Mouse (Mus musculus): ENCODE measurements around the gene Slc25a4. TPM values are rescaled to one million over a fixed set of nuclear protein-coding genes. Genes with fewer than 3 reads are reported as not detected.
"Not testable (repeated sequence)": the region's sequence is repeated elsewhere in the genome, so short reads cannot be mapped to it uniquely, and the experiment has no call there.

The Slc25a4 gene
- 504 and 541 TPM in 2 replicates for polyA plus RNA-seq (2016; fragmentation: Nextera tagmentation; extraction: Ambion mirVana)

DNA sequence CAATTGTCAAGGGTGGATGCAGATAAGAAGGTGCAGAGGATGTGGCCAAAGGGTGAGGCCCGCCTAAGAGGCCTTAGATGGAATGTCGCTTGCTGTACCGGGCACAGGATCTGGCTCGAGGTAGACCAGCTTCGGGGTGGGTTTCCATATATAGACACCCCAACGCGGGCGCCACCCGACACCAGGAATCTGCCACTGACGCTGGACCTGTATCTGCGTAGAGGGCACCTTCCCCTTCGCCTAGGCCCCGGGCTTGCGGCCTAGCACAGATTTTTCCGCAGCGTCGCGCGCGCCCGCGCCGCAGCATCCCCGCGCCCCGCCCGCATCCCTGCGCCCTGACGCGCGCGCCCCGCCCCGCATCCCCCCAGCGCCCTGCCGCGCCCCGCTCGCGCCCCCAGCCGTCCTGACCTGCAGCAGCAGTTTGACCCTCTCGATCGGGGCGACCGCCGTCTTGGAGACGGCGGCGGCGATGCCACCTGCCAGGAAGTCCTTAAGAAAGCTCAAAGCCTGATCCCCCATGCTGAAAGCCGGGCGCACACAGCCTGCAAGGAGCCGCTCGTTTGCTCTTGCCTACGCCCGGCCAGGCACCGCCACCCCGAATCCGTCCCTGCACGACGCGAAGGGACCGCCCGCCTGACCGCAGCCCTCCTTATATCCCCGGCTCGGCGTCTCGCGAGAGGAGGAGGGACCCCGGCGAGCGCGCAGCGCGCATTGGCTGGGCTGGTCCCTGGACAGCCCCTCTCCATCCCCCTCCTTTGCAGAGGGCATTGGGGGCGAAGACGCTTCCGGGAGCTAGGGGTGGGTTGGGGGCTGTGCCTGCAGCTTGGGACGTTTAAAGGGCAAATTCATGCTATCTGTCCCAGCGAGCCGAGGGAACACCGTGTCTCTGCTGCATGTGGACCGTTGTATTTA is at the start of gene Slc25a4:
Slc25a4 (minus strand) TSS at position 881 of the 912 bp plus-strand sequence.
- under 1% methylated on average over 83 of the region's 84 CpGs for WGBS
- H3K36me3 ChIP-seq: peaks cover 38% of the 10 kb centered on the region
- H3K4me3 ChIP-seq: peak within 1 kb of the TSS; percentile 86

DNA sequence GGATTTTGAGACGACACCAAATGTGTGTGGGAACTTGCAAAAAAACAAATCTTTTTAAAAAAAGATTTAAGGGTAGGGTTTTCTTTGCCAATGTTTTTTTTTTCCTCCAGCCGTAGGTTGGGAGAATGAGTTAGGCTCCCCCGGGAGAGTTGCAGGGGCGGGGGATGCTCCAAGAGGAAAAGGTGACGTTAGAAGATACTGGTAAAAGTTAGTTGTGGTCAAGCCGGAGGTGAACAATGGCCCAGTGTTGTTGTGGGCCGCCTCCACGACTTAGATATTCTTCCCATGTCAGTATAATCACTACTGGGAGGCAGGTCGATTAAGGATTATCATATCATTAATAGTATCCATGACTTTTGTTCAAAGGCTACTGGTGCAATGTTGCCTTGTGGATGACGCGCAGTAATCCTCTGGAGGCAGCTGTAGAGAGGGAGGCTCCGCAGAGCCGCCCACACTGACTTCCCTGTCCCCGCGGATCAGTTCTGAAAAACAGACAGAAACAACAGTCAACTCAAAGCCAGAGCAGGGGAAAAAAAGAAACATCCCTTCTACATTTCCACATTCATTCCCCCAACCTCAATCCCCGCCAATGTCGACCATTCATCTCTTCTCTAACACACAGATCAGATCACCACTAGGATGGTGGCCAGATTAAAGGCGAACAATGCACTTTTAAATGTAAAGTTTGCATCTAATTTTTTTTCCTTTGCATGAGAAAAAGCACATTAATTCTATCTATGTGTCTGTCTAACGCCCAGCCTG is 47.0 kb upstream of the Slc25a4 start:
- WGBS: 28% methylated on average over 19 of the region's 19 CpGs
- Histone ChIP-seq H3K9me3 (0 out of 2 replicates have a peak, but pooled peaks cover 3% of the 10 kb centered on the region), H3K4me1 (replicated peaks) (peaks cover 7% of the 10 kb centered on the region), H3K27ac (no peak overlapping the region), H3K4me3 (no peak overlapping the region), H3K27me3 (ENCODE audit: insufficient read depth, poor library complexity, severe bottlenecking) (peaks cover 51% of the 10 kb centered on the region), H3K36me3 (no peaks in the 10 kb centered on the region)
- DNase-seq (ENCODE audit: low spot score): no peak

More for the DNA sequence above, at the start of gene Slc25a4:
- peaks cover 33% of the 10 kb centered on the region for H3K27me3 ChIP-seq (ENCODE audit: insufficient read depth, poor library complexity, severe bottlenecking)
- peak within 1 kb of the TSS; percentile 97 for H3K27ac ChIP-seq
- peak; percentile 98 for DNase-seq (ENCODE audit: low spot score)
- H3K4me1 ChIP-seq (replicated peaks): peaks cover 42% of the 10 kb centered on the region
- no peaks in the 10 kb centered on the region for H3K9me3 ChIP-seq

DNA sequence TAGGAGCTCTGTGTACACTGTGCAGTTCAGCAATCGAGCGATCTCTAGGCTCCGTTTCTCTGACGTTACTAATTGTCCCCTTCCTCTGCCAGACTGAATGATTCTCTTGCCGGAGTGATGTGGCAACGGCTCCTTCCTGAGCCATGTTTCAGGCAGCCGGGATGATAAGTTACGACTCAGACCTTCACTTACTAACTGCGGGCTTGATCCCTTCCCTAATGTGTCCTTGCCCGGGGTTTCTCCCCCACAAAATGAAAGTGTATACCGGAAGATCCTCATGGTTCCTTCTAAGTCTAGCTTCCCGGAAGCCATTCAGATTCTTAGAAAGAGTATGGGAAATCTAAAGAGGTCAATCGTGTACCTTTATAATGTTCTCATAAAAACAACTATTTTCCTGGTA is 41.4 kb upstream of the Slc25a4 start:
- Histone ChIP-seq H3K27me3 (ENCODE audit: insufficient read depth, poor library complexity, severe bottlenecking) (peaks cover 76% of the 10 kb centered on the region), H3K27ac (no peak overlapping the region), H3K36me3 (no peaks in the 10 kb centered on the region), H3K4me1 (replicated peaks) (peaks cover 4% of the 10 kb centered on the region; the same call in 1 of the 2 replicates), H3K4me3 (no peak overlapping the region), H3K9me3 (peaks cover 8% of the 10 kb centered on the region; the same call in 1 of the 2 replicates)
- DNase-seq (ENCODE audit: low spot score): no peak
- 83% methylated on average over 13 of the region's 13 CpGs for WGBS

DNA sequence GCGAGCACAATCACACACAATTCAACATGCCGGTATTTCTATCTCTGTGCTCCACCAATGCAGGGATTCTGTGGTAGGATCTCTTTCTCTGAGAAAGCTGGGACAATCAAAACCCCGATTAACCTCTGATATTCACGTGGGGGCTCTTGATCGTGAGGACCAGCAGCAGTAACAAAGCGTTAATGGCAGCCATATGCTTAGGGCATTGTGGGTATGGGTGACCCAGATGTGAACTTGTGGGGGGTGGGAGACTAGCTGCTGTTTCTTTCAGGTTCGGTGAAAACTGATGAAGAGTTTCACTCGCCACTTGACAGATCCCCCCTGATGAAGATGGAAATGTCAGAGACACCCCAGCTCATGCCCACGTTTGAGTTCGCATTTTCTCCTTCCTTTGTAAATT is 40.5 kb upstream of the Slc25a4 start:
- Histone ChIP-seq H3K4me3 (no peak overlapping the region), H3K9me3 (peaks cover 8% of the 10 kb centered on the region; the same call in 1 of the 2 replicates), H3K27ac (no peak overlapping the region), H3K36me3 (no peaks in the 10 kb centered on the region), H3K4me1 (replicated peaks) (peaks cover 9% of the 10 kb centered on the region), H3K27me3 (ENCODE audit: insufficient read depth, poor library complexity, severe bottlenecking) (peaks cover 79% of the 10 kb centered on the region)
- 43% methylated on average over 10 of the region's 10 CpGs for WGBS
- peak; percentile 29 for DNase-seq (ENCODE audit: low spot score)

DNA sequence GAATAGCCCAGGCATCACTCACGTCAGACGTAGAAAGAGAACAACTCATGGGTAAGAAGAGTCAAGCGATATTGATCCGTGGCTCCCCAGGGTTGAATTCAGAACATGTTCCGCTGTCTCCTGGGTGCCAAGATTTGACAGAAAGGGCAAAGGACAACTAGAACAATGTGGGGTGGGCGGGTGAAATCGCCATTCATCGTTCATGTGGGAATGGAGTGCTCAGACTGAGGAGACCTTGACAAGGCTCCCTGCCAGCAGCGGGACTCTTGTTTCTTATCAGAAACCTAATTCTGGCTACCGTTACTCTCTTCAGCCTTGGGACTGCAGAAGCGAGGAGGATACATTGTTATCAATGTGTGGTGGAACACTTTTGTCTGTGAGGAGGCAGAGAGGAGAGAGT is 35.3 kb upstream of the Slc25a4 start:
- peak overlapping the region; percentile 11; the same call in 1 of the 2 replicates for H3K4me3 ChIP-seq
- WGBS: 16% methylated on average over 11 of the region's 11 CpGs

DNA sequence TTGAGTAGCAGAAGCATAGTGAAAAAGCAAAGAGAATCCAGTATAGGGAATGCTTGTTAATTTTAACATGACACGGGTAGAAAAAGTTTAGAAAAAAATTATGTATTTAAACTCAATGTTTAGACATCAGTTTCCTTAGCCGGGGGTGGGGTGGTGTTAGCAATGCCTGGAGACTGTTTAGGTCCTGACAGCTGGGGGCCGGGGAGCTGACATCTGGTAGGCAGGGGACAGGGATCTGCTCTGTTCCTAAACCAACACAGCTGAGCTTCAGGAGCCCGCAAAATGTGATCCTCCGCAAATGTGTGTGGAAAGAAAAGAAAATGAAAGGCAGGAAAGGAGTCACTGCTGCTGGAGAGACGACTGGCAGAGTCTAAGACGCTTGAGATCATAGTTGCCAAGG is 31.9 kb upstream of the Slc25a4 start:
- peak; percentile 15 for DNase-seq (ENCODE audit: low spot score)
- no peak overlapping the region for H3K27ac ChIP-seq
- 35% methylated on average over 7 of the region's 7 CpGs for WGBS
- peaks cover 80% of the 10 kb centered on the region for H3K27me3 ChIP-seq (ENCODE audit: insufficient read depth, poor library complexity, severe bottlenecking)
- no peaks in the 10 kb centered on the region for H3K36me3 ChIP-seq
- H3K4me1 ChIP-seq (replicated peaks): peaks cover 16% of the 10 kb centered on the region
- H3K4me3 ChIP-seq: no peak overlapping the region
- no peaks in the 10 kb centered on the region for H3K9me3 ChIP-seq

More for the DNA sequence above, 35.3 kb upstream of the Slc25a4 start:
- H3K4me1 ChIP-seq (replicated peaks): peaks cover 20% of the 10 kb centered on the region
- no peak overlapping the region for H3K27ac ChIP-seq
- no peaks in the 10 kb centered on the region for H3K36me3 ChIP-seq
- peak; percentile 78 for DNase-seq (ENCODE audit: low spot score)
- H3K27me3 ChIP-seq (ENCODE audit: insufficient read depth, poor library complexity, severe bottlenecking): peaks cover 88% of the 10 kb centered on the region
- H3K9me3 ChIP-seq: peaks cover 8% of the 10 kb centered on the region; the same call in 1 of the 2 replicates

DNA sequence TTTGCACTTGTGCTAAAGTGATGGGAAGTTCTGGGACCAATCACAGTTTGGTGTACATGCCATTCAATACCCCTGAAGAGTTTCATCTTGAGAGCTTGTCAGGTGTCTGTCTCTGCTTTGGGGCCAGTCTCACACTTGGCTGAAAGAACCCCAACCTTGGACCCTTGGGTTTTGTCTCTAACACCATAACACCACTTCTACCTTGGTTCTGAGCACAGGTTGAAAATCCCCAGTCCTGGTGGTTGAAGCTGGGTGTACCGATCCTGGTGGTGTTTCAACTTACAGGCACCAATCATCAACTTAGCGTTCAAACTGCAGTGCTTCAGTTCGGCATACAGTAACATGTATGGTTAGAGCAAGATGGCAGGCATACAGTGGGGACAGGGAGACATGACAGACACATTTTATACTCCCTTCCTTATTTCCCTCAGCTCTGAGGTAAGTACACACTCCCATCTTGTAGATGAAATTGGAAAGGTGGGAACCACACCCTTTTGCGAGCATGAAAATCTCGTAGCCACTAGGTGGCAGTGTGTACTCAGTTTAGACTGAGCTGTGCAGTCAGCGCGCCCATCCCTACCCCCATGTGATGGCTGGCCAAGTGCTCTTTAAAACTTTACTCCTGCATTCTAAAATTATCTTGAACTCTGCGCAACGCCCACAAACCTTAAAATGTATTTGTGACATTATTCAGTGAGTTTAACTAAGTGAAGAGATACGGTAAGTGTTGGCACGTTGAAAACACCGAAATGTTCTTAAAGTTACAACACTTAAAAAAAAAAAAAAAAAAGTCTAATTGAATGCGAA is 30.7 kb upstream of the Slc25a4 start:
- Histone ChIP-seq H3K27ac (no peak overlapping the region), H3K27me3 (ENCODE audit: insufficient read depth, poor library complexity, severe bottlenecking) (peaks cover 74% of the 10 kb centered on the region), H3K9me3 (no peaks in the 10 kb centered on the region), H3K36me3 (no peaks in the 10 kb centered on the region), H3K4me3 (no peak overlapping the region), H3K4me1 (replicated peaks) (peaks cover 13% of the 10 kb centered on the region)
- 35% methylated on average over 13 of the region's 13 CpGs for WGBS
- DNase-seq (ENCODE audit: low spot score): peak; percentile 76

DNA sequence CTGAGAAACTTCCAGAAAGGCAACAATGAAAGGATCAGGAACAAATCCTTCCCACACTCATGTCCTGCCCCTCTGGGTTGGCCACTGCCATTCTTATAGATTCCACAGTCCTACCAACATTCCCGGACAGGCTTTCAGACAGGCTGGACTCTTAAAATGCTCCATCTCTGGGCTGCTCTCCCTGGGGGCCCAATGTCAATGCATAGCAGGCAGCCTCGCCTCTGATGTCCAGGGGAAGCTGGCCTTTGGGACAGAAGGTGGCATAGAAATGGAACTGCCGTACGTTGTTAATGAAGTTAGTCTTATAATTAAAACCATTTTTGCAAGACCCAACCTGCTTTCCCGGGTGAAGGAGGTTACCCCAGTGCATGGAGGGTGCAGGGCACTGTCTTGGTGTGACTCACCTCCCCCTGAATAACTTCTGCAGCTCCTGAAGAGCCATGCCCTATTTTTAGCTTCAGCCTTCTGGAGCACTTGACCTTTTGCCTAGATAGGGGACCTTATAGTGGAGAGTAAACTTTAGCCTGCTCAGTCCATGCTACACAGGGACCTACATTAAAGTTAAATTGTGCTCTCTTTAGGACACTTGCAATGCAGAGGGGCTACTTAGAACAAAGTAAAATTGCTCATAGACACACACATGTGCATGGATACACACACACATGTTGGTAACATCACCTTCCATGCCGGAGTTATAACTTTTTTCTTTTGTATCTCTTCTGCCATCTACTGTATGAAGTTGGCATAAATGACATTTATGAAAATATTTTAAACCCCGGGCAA is 25.5 kb upstream of the Slc25a4 start:
- no peak for DNase-seq (ENCODE audit: low spot score)
- Histone ChIP-seq H3K27ac (no peak overlapping the region), H3K9me3 (no peaks in the 10 kb centered on the region), H3K36me3 (no peaks in the 10 kb centered on the region), H3K4me1 (replicated peaks) (0 out of 2 replicates have a peak, but pooled peaks cover 4% of the 10 kb centered on the region), H3K4me3 (no peak overlapping the region), H3K27me3 (ENCODE audit: insufficient read depth, poor library complexity, severe bottlenecking) (peaks cover 46% of the 10 kb centered on the region)
- WGBS: 69% methylated on average over 7 of the region's 7 CpGs

DNA sequence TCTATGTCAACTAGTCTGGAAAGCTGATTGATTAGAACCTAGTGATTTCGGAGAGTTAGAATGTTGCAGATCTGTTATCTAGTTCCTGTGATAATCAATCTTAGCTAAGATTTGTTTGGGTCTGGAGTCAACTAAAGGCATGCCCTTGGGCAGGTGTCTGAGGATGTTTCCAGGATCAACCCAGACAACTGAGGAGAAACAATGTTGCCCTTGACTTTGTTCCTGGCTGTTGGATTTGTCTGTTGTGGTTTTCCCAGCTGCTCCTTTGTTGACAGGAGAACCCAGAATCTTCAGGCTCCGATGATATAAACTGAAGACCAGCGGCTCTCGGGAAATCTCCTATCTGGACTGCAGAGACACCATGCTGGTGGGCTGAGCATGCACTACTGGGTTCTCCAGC is 23.7 kb upstream of the Slc25a4 start:
- no peak for DNase-seq (ENCODE audit: low spot score)
- no peak overlapping the region for H3K4me3 ChIP-seq
- no peak overlapping the region for H3K27ac ChIP-seq
- H3K9me3 ChIP-seq: no peaks in the 10 kb centered on the region
- no peaks in the 10 kb centered on the region for H3K36me3 ChIP-seq
- 85% methylated on average over 4 of the region's 4 CpGs for WGBS
- 0 out of 2 replicates have a peak, but pooled peaks cover 4% of the 10 kb centered on the region for H3K4me1 ChIP-seq (replicated peaks)
- H3K27me3 ChIP-seq (ENCODE audit: insufficient read depth, poor library complexity, severe bottlenecking): peaks cover 27% of the 10 kb centered on the region

DNA sequence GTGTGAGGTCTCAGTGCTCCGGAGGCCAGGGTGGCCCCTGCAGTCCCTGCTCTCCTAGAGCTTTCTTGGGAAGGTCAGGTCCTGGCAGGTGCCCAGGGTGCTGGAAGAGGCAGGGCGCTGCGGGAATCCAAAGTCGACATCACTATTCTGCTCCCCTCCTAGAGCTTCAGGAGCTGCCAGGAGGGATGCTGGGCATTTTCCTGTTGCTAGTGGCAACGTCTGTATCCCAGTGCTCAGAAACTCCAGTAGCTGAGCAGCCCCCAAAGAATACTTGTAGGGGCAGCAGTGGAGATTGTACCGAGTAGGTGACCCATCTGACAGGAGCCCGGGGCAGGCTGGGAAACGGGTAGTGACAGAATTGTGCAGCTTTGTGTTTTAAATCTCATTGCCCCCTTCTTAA is 21.7 kb upstream of the Slc25a4 start:
- Histone ChIP-seq H3K4me1 (replicated peaks) (0 out of 2 replicates have a peak, but pooled peaks cover 4% of the 10 kb centered on the region), H3K27ac (no peak overlapping the region), H3K4me3 (no peak overlapping the region), H3K9me3 (no peaks in the 10 kb centered on the region), H3K36me3 (no peaks in the 10 kb centered on the region), H3K27me3 (ENCODE audit: insufficient read depth, poor library complexity, severe bottlenecking) (peaks cover 15% of the 10 kb centered on the region)
- no peak for DNase-seq (ENCODE audit: low spot score)
- 60% methylated on average over 8 of the region's 8 CpGs for WGBS

DNA sequence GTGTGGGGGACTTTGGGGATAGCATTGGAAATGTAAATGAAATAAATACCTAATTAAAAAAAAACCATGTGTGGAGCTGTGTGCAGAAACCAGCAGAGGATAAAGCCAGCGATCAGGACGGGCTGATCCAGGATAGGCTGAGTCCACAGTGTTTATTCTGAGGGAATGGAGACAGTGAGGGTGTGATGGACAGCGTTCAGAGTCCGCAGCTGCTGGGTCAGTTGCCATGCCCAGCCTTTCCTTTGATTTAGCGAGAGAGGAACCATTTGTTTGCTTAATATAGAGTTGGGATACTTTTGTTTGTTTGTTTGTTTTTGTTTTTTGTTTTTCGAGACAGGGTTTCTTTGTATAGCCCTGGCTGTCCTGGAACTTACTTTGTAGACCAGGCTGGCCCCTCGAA is 20.9 kb upstream of the Slc25a4 start:
- 89% methylated on average over 7 of the region's 7 CpGs for WGBS
- H3K27me3 ChIP-seq (ENCODE audit: insufficient read depth, poor library complexity, severe bottlenecking): peaks cover 12% of the 10 kb centered on the region
- not testable (repeated sequence) for H3K27ac ChIP-seq; H3K9me3 ChIP-seq; DNase-seq (ENCODE audit: low spot score); H3K36me3 ChIP-seq; H3K4me1 ChIP-seq (replicated peaks); H3K4me3 ChIP-seq
